Mouse (Mus musculus) neural tube, embryonic 12.5 days (tissue): ENCODE data around the gene Sdhd. TPM values are rescaled to one million over a fixed set of nuclear protein-coding genes. Genes with fewer than 3 reads are reported as not detected.

ENCODE experiments used
- ATAC-seq: fragments of 200-750 bp; cut with Nextera tagmentation; 2 replicates; pipeline ENCODE4 v1.8.0; 2017; ENCODE audit warnings: low read depth, mild to moderate bottlenecking, moderate TSS enrichment, moderate library complexity; ENCODE audit not compliant: low FRiP score
- H3K27ac ChIP-seq: fragments of 300-500 bp; sonication (generic); 2 replicates; pipeline ENCODE4 v1.5.1; 2016
- H3K27me3 ChIP-seq: fragments of 300-500 bp; sonication (generic); replicated peaks from 2 replicates; pipeline ENCODE4 v1.6.1; 2016; ENCODE audit warnings: mild to moderate bottlenecking
- H3K36me3 ChIP-seq: fragments of 300-500 bp; sonication (generic); 2 replicates; pipeline ENCODE4 v1.6.1; 2016; ENCODE audit warnings: mild to moderate bottlenecking
- H3K4me1 ChIP-seq: fragments of 300-500 bp; sonication (generic); 2 replicates; pipeline ENCODE4 v1.6.1; 2016
- H3K4me2 ChIP-seq: fragments of 300-500 bp; sonication (generic); replicated peaks from 2 replicates; pipeline ENCODE4 v1.6.1; 2016; ENCODE audit warnings: mild to moderate bottlenecking
- H3K4me3 ChIP-seq: fragments of 300-500 bp; sonication (generic); 2 replicates; pipeline ENCODE4 v1.5.1; 2016
- H3K9ac ChIP-seq: fragments of 300-500 bp; sonication (generic); 2 replicates; pipeline ENCODE4 v1.6.1; 2016; ENCODE audit warnings: mild to moderate bottlenecking
- H3K9me3 ChIP-seq: fragments of 300-500 bp; sonication (generic); 2 replicates; pipeline ENCODE4 v1.6.1; 2016; ENCODE audit warnings: mild to moderate bottlenecking
- WGBS: fragments of 180-500 bp; shearing (Covaris S2); methylation state at CpG from one replicate; pipeline ENCODE4 v1.1.7; 2016; 5-methylcytosine and 5-hydroxymethylcytosine counted together
- polyA plus RNA-seq: library from polyadenylated mRNA; unstranded; fragments of >200 nt; fragmentation: Nextera tagmentation; extraction: Ambion mirVana; gene quantifications from 2 replicates; pipeline ENCODE4 v1.2.1, GENCODE M21; 2016

The Sdhd gene
- polyA plus RNA-seq, 1 experiment from 2014 or later = 215 TPM

DNA sequence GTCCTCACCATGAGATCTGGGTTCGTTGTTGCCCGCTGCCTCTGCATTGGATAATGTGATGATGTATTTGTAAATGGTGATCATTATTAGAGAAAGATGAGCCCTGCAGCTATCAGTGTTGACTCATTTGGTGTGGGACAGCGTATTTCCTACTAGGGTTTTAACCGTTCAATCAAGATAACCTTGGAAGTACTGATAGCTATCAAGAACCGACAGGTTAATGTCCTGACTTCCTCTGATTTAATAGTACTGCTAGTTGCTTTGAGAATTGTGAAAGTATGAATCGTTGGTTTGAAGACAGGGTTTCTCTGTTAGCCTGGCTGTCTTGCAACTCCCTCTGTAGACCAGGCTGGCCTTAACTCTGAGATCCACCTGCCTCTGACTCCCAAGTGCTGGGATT is 726 bp upstream of the Sdhd start:
- Histone ChIP-seq H3K4me3 (peak overlapping the region; percentile 63), H3K4me1 (peaks cover 24% of the 10 kb centered on the region), H3K9ac (peak overlapping the region; percentile 84), H3K36me3 (peaks cover 29% of the 10 kb centered on the region), H3K27me3 (no peaks in the 10 kb centered on the region), H3K9me3 (no peaks in the 10 kb centered on the region), H3K4me2 (peak overlapping the region; percentile 84), H3K27ac (peak overlapping the region; percentile 84)
- no peak for ATAC-seq
- WGBS = 3% methylated on average over 6 of the region's 6 CpGs

DNA sequence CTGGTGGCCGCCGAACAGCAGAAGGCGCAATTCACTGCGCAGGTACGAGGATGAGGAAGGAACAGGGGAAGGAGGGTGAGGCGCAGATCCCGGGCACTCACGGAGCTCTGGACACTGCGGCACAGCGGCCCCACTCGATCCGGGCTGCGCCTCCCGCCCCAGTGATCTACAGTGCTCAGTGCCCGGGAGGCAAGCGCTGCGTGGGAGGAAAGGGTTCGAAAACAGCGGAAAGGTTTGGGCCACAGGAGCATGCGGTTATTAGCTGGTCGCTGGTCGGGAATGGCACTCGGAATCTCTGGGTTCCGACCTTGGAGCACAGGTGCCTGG is 349 bp upstream of the Sdhd start:
- H3K4me2 ChIP-seq = peak overlapping the region; percentile 84
- H3K9ac ChIP-seq = peak overlapping the region; percentile 84
- H3K27me3 ChIP-seq = no peaks in the 10 kb centered on the region
- ATAC-seq = peak; percentile 91
- H3K4me1 ChIP-seq = peaks cover 24% of the 10 kb centered on the region
- peak overlapping the region; percentile 84 for H3K27ac ChIP-seq
- 0% methylated on average over 24 of the region's 24 CpGs for WGBS
- H3K4me3 ChIP-seq = peak overlapping the region; percentile 63
- no peaks in the 10 kb centered on the region for H3K9me3 ChIP-seq
- H3K36me3 ChIP-seq = peaks cover 30% of the 10 kb centered on the region

DNA sequence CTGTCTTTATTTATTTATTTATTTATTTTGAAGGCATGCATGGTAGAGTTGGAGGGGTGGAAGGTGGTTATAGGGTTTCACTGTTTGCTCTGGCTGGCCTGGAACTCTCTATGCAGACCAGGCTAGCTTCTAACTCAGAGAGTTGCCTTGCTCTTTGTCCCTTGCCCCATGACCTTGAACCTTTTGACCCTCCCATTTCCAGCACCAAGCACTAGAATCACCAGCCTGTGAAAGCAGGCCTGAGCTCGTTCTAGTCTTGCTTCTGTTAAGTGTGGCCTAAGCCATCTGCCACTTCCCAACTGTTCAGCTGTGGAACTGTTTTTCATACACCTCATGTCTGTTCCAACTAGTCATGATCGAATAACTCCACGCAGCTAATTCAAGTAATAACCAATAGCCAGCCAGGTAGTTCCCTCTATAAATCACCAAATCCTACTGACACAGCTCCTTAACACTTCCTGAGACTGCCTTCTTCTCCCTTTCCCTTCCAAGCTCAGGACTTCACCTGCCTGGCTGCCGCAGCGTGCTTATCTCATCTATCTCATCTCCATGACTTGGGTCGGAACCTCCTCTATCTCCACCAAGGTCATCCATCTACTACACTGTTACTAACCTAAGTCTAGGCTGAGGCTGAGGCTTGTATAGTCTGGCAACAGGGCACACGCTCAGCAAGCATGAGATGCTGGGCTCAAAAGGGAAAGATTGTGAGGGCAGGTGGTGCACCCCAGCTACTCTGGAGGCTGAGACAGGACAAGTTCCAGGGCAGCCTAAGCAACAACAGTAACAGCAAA is 1.4 kb downstream of the Sdhd start:
- Histone ChIP-seq H3K9me3 (no peaks in the 10 kb centered on the region), H3K9ac (peak overlapping the region; percentile 84; the same call in 1 of the 2 replicates), H3K4me2 (peak overlapping the region; percentile 84), H3K27me3 (no peaks in the 10 kb centered on the region), H3K4me1 (peaks cover 24% of the 10 kb centered on the region), H3K27ac (no peak overlapping the region), H3K4me3 (peak overlapping the region; percentile 63; the same call in 1 of the 2 replicates), H3K36me3 (peaks cover 33% of the 10 kb centered on the region)
- ATAC-seq = no peak
- 91% methylated on average over 7 of the region's 7 CpGs for WGBS

GRCm38 (mm10) chr9:50601536-50601935 is 2.1 kb downstream of the Sdhd start:
- Histone ChIP-seq H3K4me2 (no peak overlapping the region), H3K4me1 (peaks cover 24% of the 10 kb centered on the region), H3K36me3 (peaks cover 35% of the 10 kb centered on the region), H3K27ac (no peak overlapping the region), H3K9me3 (no peaks in the 10 kb centered on the region), H3K27me3 (no peaks in the 10 kb centered on the region), H3K4me3 (no peak overlapping the region), H3K9ac (no peak overlapping the region)
- 91% methylated on average over 6 of the region's 6 CpGs for WGBS
- ATAC-seq = no peak

DNA sequence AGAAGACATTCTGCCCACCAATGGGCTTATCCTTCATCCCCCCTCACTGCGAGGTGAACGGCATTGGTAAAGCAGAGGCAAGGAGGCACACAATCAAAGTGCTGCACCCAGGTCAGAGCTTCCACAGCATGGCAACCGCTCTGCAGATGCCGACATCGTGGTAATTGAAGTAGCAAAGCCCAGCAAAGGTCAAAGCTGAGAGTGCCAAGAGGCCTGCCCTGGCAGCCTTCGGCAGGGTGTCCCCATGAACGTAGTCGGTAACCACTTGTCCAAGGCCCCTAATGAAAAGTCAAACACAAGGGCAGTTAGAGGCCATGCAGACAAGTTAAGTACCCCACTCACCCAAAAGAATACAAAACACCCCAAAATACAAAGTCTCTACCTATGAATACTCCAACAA is 6.6 kb downstream of the Sdhd start:
- H3K36me3 ChIP-seq = peaks cover 50% of the 10 kb centered on the region
- no peaks in the 10 kb centered on the region for H3K9me3 ChIP-seq
- H3K4me3 ChIP-seq = no peak overlapping the region
- 94% methylated on average over 8 of the region's 8 CpGs for WGBS
- ATAC-seq = no peak
- H3K4me1 ChIP-seq = peaks cover 4% of the 10 kb centered on the region
- no peak overlapping the region for H3K4me2 ChIP-seq
- H3K27ac ChIP-seq = no peak overlapping the region
- no peaks in the 10 kb centered on the region for H3K27me3 ChIP-seq
- H3K9ac ChIP-seq = no peak overlapping the region

DNA sequence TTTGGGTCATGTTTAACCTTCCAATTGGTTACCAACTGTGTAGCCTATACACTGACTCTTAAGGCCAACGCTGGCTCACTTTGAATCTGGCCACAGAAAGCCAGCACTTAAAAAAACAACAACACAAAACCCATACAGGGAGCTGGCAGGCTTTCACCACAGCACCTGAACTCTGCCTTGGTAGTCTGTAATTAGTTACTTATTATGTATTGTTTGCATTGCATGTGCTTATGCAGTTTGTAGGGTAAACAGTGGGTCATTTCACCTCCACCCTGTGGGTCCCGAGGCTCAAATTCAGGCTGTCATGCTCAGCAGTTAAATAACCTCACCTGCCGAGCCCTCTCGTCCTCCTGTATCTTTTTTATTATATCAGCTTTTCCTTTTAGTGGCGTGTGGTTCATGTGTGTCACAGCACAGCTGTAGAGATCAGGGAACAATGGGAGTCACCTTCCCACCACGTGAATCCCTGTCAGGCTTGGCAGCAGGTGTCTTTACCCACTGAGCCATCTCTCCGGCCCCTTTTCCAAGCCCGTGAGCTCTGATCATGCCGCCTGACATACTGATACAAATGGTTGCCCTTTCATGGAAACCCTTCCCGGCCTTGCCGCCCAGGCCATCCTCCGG is 8.7 kb downstream of the Sdhd start:
- Histone ChIP-seq H3K4me2 (no peak overlapping the region), H3K9me3 (no peaks in the 10 kb centered on the region), H3K27me3 (no peaks in the 10 kb centered on the region), H3K27ac (no peak overlapping the region), H3K9ac (no peak overlapping the region), H3K4me1 (no peaks in the 10 kb centered on the region), H3K36me3 (peaks cover 46% of the 10 kb centered on the region), H3K4me3 (no peak overlapping the region)
- WGBS = 78% methylated on average over 12 of the region's 12 CpGs
- no peak for ATAC-seq

- no peak for ATAC-seq
- H3K27ac ChIP-seq = no peak overlapping the region
- H3K4me2 ChIP-seq = no peak overlapping the region
- no peaks in the 10 kb centered on the region for H3K4me1 ChIP-seq
- WGBS = 84% methylated on average over 3 of the region's 3 CpGs
- H3K36me3 ChIP-seq = peaks cover 36% of the 10 kb centered on the region
- no peak overlapping the region for H3K4me3 ChIP-seq
- H3K27me3 ChIP-seq = no peaks in the 10 kb centered on the region
- no peaks in the 10 kb centered on the region for H3K9me3 ChIP-seq
- no peak overlapping the region for H3K9ac ChIP-seq
Measured at GRCm38 (mm10) chr9:50593544-50593943, 10.1 kb downstream of the Sdhd start.

- 89% methylated on average over 9 of the region's 9 CpGs for WGBS
- Histone ChIP-seq H3K4me2 (no peak overlapping the region), H3K9me3 (no peaks in the 10 kb centered on the region), H3K27me3 (no peaks in the 10 kb centered on the region), H3K36me3 (peaks cover 30% of the 10 kb centered on the region), H3K4me3 (no peak overlapping the region), H3K9ac (no peak overlapping the region), H3K27ac (no peak overlapping the region), H3K4me1 (no peaks in the 10 kb centered on the region)
- no peak for ATAC-seq
Measured at GRCm38 (mm10) chr9:50592955-50593354, 10.7 kb downstream of the Sdhd start.

- Histone ChIP-seq H3K4me2 (no peak overlapping the region), H3K9me3 (no peaks in the 10 kb centered on the region), H3K4me1 (no peaks in the 10 kb centered on the region), H3K27ac (no peak overlapping the region), H3K4me3 (no peak overlapping the region), H3K9ac (no peak overlapping the region), H3K36me3 (peaks cover 12% of the 10 kb centered on the region), H3K27me3 (no peaks in the 10 kb centered on the region)
- 81% methylated on average over 10 of the region's 10 CpGs for WGBS
- no peak for ATAC-seq
Measured at GRCm38 (mm10) chr9:50590856-50591518, 12.6 kb downstream of the Sdhd start.

GRCm38 (mm10) chr9:50586955-50587354 is 16.7 kb downstream of the Sdhd start:
- no peaks in the 10 kb centered on the region for H3K27me3 ChIP-seq
- no peak overlapping the region for H3K4me2 ChIP-seq
- no peak for ATAC-seq
- no peak overlapping the region for H3K27ac ChIP-seq
- no peaks in the 10 kb centered on the region for H3K36me3 ChIP-seq
- no peaks in the 10 kb centered on the region for H3K9me3 ChIP-seq
- 89% methylated on average over 4 of the region's 4 CpGs for WGBS
- H3K4me1 ChIP-seq = no peaks in the 10 kb centered on the region
- H3K9ac ChIP-seq = no peak overlapping the region
- H3K4me3 ChIP-seq = no peak overlapping the region

DNA sequence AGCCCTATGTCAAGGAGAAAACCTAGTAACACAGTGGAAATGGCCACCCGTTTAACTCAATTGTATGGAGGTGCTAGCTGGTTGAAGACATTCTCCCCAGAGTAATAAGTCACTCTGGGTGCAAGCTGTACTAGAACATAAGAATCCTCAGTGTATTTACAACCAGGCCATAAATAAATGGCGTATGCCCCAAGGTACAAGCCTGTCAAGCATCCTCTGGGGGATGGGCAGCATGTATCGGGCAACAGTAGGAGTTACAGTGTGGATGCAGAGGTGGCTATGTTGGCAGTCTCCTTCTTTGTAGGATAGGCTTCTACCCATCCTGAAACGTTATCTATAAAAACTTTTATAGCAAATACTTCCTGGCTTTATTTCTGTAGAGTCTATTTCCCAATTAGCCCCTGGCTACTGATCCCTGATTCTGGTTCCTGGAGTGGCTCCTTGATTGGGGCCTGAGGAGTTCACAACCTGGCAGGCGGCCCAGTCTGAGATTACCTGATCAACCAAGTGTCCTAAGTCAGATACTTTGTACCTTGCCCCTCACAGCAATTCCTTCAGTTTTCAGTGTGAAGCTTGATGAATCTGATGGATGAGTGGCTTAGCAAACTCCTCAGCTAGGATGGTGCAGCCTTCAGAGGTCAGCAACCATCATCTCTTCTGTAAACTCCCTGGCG is 18.3 kb downstream of the Sdhd start:
- H3K27me3 ChIP-seq = no peaks in the 10 kb centered on the region
- H3K4me1 ChIP-seq = no peaks in the 10 kb centered on the region
- no peak for ATAC-seq
- H3K27ac ChIP-seq = no peak overlapping the region
- WGBS = 81% methylated on average over 6 of the region's 6 CpGs
- no peak overlapping the region for H3K9ac ChIP-seq
- H3K36me3 ChIP-seq = no peaks in the 10 kb centered on the region
- no peaks in the 10 kb centered on the region for H3K9me3 ChIP-seq
- H3K4me2 ChIP-seq = no peak overlapping the region
- no peak overlapping the region for H3K4me3 ChIP-seq

DNA sequence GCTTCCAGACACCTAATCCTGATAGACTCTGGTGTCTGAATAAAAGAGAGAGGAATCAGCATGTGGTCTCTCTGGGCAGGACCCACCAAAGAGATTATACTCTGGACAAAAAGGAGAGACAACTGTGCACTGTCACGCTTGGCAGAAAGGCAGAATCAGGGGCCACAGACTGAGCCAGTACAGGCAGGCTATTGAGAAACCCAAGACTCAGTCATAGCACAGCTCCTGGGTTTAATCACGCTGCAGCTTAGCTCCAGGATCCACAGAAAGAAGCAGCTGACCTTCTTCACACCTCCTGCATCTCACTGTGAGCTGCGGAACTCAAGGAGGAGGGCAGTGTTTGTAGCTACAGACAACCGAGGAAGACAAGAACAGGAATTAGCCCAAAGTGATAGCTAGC is 23.2 kb downstream of the Sdhd start:
- ATAC-seq = no peak
- H3K4me3 ChIP-seq = no peak overlapping the region
- no peak overlapping the region for H3K27ac ChIP-seq
- H3K27me3 ChIP-seq = no peaks in the 10 kb centered on the region
- H3K9me3 ChIP-seq = no peaks in the 10 kb centered on the region
- no peak overlapping the region for H3K4me2 ChIP-seq
- H3K36me3 ChIP-seq = no peaks in the 10 kb centered on the region
- WGBS = 55% methylated on average over 4 of the region's 4 CpGs
- no peak overlapping the region for H3K9ac ChIP-seq
- no peaks in the 10 kb centered on the region for H3K4me1 ChIP-seq
